Mouse (Mus musculus) hindbrain, embryonic 16.5 days (tissue): Measurements from ENCODE around the gene Galnt11. TPM values are rescaled to one million over a fixed set of nuclear protein-coding genes. Genes with fewer than 3 reads are reported as not detected.

ENCODE experiments used
- ATAC-seq: fragments of 200-750 bp; cut with Nextera tagmentation; 2 replicates; pipeline ENCODE4 v1.8.0; 2017; ENCODE audit warnings: moderate TSS enrichment, moderate library complexity
- H3K27ac ChIP-seq: fragments of 300-500 bp; sonication (generic); 2 replicates; pipeline ENCODE4 v1.5.1; 2014; ENCODE audit warnings: low read depth, mild to moderate bottlenecking, control low read depth, low read length, moderate library complexity
- H3K27me3 ChIP-seq: fragments of 300-500 bp; sonication (generic); replicated peaks from 2 replicates; pipeline ENCODE4 v1.6.1; 2014; ENCODE audit warnings: low read length; ENCODE audit not compliant: control insufficient read depth, insufficient read depth
- H3K36me3 ChIP-seq: fragments of 300-500 bp; sonication (generic); 2 replicates; pipeline ENCODE4 v1.6.1; 2014; ENCODE audit warnings: mild to moderate bottlenecking, low read length, moderate library complexity, mixed read lengths; ENCODE audit not compliant: control insufficient read depth, insufficient read depth
- H3K4me1 ChIP-seq: fragments of 300-500 bp; sonication (generic); 2 replicates; pipeline ENCODE4 v1.6.1; 2014; ENCODE audit warnings: low read depth, low read length; ENCODE audit not compliant: control insufficient read depth, insufficient read depth
- H3K4me2 ChIP-seq: fragments of 300-500 bp; sonication (generic); 2 replicates; pipeline ENCODE4 v1.6.1; 2014; ENCODE audit warnings: mild to moderate bottlenecking, low read length, control low read depth, moderate library complexity
- H3K4me3 ChIP-seq: fragments of 300-500 bp; sonication (generic); 2 replicates; pipeline ENCODE4 v1.5.1; 2014; ENCODE audit warnings: mild to moderate bottlenecking, low read length, control low read depth, moderate library complexity
- H3K9ac ChIP-seq: fragments of 300-500 bp; sonication (generic); 2 replicates; pipeline ENCODE4 v1.6.1; 2014; ENCODE audit warnings: low read depth, mild to moderate bottlenecking, control low read depth, low read length, moderate library complexity
- H3K9me3 ChIP-seq: fragments of 300-500 bp; sonication (generic); 2 replicates; pipeline ENCODE4 v1.6.1; 2014; ENCODE audit warnings: mild to moderate bottlenecking, low read length, moderate library complexity; ENCODE audit not compliant: control insufficient read depth
- WGBS: fragments of 180-500 bp; shearing (Covaris S2); extraction: QIAGEN DNeasy Blood & Tissue Kit; methylation state at CpG from one replicate; pipeline ENCODE4 v1.1.7; 2014; 5-methylcytosine and 5-hydroxymethylcytosine counted together
- polyA plus RNA-seq: library from polyadenylated mRNA; unstranded; fragments of >200 nt; fragmentation: Nextera tagmentation; extraction: Ambion mirVana; gene quantifications from 2 replicates; pipeline ENCODE4 v1.2.1, GENCODE M21; 2015

Galnt11 gene
- polyA plus RNA-seq, 1 experiment from 2014 or later: 63.3 TPM

- ATAC-seq: no peak
- Histone ChIP-seq H3K4me2 (no peak overlapping the region), H3K27me3 (no peaks in the 10 kb centered on the region)
Observed at GRCm38 (mm10) chr5:25275629-25276028, 53.9 kb downstream of the Galnt11 start.

GRCm38 (mm10) chr5:25276365-25276764 is 54.7 kb downstream of the Galnt11 start:
- WGBS: 85% methylated on average over 6 of the region's 6 CpGs
- no peak overlapping the region for H3K9ac ChIP-seq
- no peak overlapping the region for H3K27ac ChIP-seq
- peaks cover 36% of the 10 kb centered on the region for H3K36me3 ChIP-seq
- ATAC-seq: no peak
- H3K4me2 ChIP-seq: no peak overlapping the region
- no peaks in the 10 kb centered on the region for H3K9me3 ChIP-seq
- H3K4me1 ChIP-seq: no peaks in the 10 kb centered on the region
- H3K27me3 ChIP-seq: no peaks in the 10 kb centered on the region
- no peak overlapping the region for H3K4me3 ChIP-seq

More at GRCm38 (mm10) chr5:25275629-25276028, 53.9 kb downstream of the Galnt11 start:
- Histone ChIP-seq H3K36me3 (peaks cover 32% of the 10 kb centered on the region), H3K9me3 (no peaks in the 10 kb centered on the region), H3K27ac (no peak overlapping the region), H3K9ac (no peak overlapping the region), H3K4me3 (no peak overlapping the region), H3K4me1 (no peaks in the 10 kb centered on the region)
- 91% methylated on average over 10 of the region's 10 CpGs for WGBS

GRCm38 (mm10) chr5:25283988-25284387 is 62.3 kb downstream of the Galnt11 start:
- Histone ChIP-seq H3K27ac (no peak overlapping the region), H3K27me3 (no peaks in the 10 kb centered on the region), H3K36me3 (peaks cover 36% of the 10 kb centered on the region), H3K4me3 (no peak overlapping the region), H3K9ac (no peak overlapping the region), H3K9me3 (no peaks in the 10 kb centered on the region), H3K4me1 (no peaks in the 10 kb centered on the region), H3K4me2 (no peak overlapping the region)
- ATAC-seq: no peak
- 97% methylated on average over 13 of the region's 13 CpGs for WGBS

GRCm38 (mm10) chr5:25296830-25297229 is 75.1 kb downstream of the Galnt11 start:
- H3K27me3 ChIP-seq: no peaks in the 10 kb centered on the region
- H3K4me1 ChIP-seq: no peaks in the 10 kb centered on the region
- no peak overlapping the region for H3K27ac ChIP-seq
- no peak for ATAC-seq
- no peak overlapping the region for H3K9ac ChIP-seq
- H3K4me2 ChIP-seq: no peak overlapping the region
- WGBS: 64% methylated on average over 3 of the region's 3 CpGs
- H3K9me3 ChIP-seq: no peaks in the 10 kb centered on the region
- peaks cover 23% of the 10 kb centered on the region for H3K36me3 ChIP-seq
- no peak overlapping the region for H3K4me3 ChIP-seq

- Histone ChIP-seq H3K27ac (no peak overlapping the region), H3K4me1 (no peaks in the 10 kb centered on the region), H3K27me3 (no peaks in the 10 kb centered on the region), H3K4me2 (no peak overlapping the region), H3K36me3 (peaks cover 34% of the 10 kb centered on the region), H3K9me3 (no peaks in the 10 kb centered on the region), H3K9ac (no peak overlapping the region), H3K4me3 (no peak overlapping the region)
- no peak for ATAC-seq
- WGBS: 100% methylated on average over 2 of the region's 2 CpGs
Observed at GRCm38 (mm10) chr5:25310226-25310625, 88.5 kb downstream of the Galnt11 start.

GRCm38 (mm10) chr5:25313881-25314280 is 92.2 kb downstream of the Galnt11 start:
- no peak for ATAC-seq
- WGBS: 87% methylated on average over 6 of the region's 6 CpGs
- peaks cover 43% of the 10 kb centered on the region for H3K36me3 ChIP-seq

More at GRCm38 (mm10) chr5:25313881-25314280, 92.2 kb downstream of the Galnt11 start:
- no peaks in the 10 kb centered on the region for H3K27me3 ChIP-seq
- H3K4me2 ChIP-seq: no peak overlapping the region
- no peaks in the 10 kb centered on the region for H3K4me1 ChIP-seq
- H3K27ac ChIP-seq: no peak overlapping the region
- no peaks in the 10 kb centered on the region for H3K9me3 ChIP-seq
- H3K9ac ChIP-seq: no peak overlapping the region
- H3K4me3 ChIP-seq: no peak overlapping the region

Other genes starting within 250 kb of the Galnt11 start
- 96.6 and 111 TPM in 2 replicates for gene Prkag2, start 121.3 kb upstream of the Galnt11 start, polyA plus RNA-seq
- gene Galntl5, start 40.4 kb upstream of the Galnt11 start, polyA plus RNA-seq: not detected in 2 replicates
- gene E130116L18Rik, start 1.2 kb downstream of the Galnt11 start, polyA plus RNA-seq: not detected in 2 replicates